Mouse (Mus musculus) C2C12 (cell line): Measurements from ENCODE around the gene D430041D05Rik. TPM values are rescaled to one million over a fixed set of nuclear protein-coding genes. Genes with fewer than 3 reads are reported as not detected.

ENCODE experiments used
- H3K27me3 ChIP-seq: one replicate; pipeline ENCODE4 v1.6.1; 2011; ENCODE audit not compliant: control insufficient read depth, insufficient read depth, insufficient read length
- H3K36me3 ChIP-seq: one replicate; pipeline ENCODE4 v1.6.1; 2011; ENCODE audit not compliant: control insufficient read depth, insufficient read depth
- H3K4me3 ChIP-seq: one replicate; pipeline ENCODE4 v1.5.1; 2011; ENCODE audit warnings: mild to moderate bottlenecking, control low read depth; ENCODE audit not compliant: poor library complexity, insufficient read depth, severe bottlenecking
- H3K79me2 ChIP-seq: one replicate; pipeline ENCODE4 v1.6.1; 2011; ENCODE audit not compliant: control insufficient read depth, insufficient read depth
- H3K79me3 ChIP-seq: one replicate; pipeline ENCODE4 v1.6.1; 2011; ENCODE audit warnings: low read depth, control low read depth
- H3ac ChIP-seq: one replicate; pipeline ENCODE3; 2011; ENCODE audit warnings: low read depth; ENCODE audit not compliant: control insufficient read depth, insufficient read length
- CEBPB ChIP-seq: IDR thresholded peaks from one replicate; pipeline ENCODE4 v1.6.1; 2011; ENCODE audit warnings: low read depth, mild to moderate bottlenecking, control low read depth, moderate library complexity
- CTCF ChIP-seq: IDR thresholded peaks from one replicate; pipeline ENCODE4 v1.5.1; 2011; ENCODE audit not compliant: control insufficient read depth, insufficient read depth, insufficient read length
- FOSL1 ChIP-seq: IDR thresholded peaks from one replicate; pipeline ENCODE4 v1.8.0; 2011; ENCODE audit warnings: mild to moderate bottlenecking, low read length; ENCODE audit not compliant: poor library complexity, insufficient read depth, severe bottlenecking
- MAX ChIP-seq: IDR thresholded peaks from one replicate; pipeline ENCODE4 v1.6.1; 2011; ENCODE audit warnings: mild to moderate bottlenecking, control low read depth
- MYOD1 ChIP-seq: IDR thresholded peaks from one replicate; pipeline ENCODE4 v1.6.1; 2011; ENCODE audit warnings: low read depth; ENCODE audit not compliant: control insufficient read depth, insufficient read length
- MYOG ChIP-seq: IDR thresholded peaks from one replicate; pipeline ENCODE4 v1.6.1; 2011; ENCODE audit not compliant: control insufficient read depth, insufficient read length; ENCODE audit errors: extremely low read depth
- USF1 ChIP-seq: IDR thresholded peaks from one replicate; pipeline ENCODE4 v1.6.1; 2011; ENCODE audit warnings: low read depth, mild to moderate bottlenecking, control low read depth, moderate library complexity
- polyA plus RNA-seq: library from polyadenylated mRNA; unstranded; fragments of >200 nt; fragmentation: generic; extraction: Trizol; gene quantifications from one replicate; pipeline ENCODE4 v1.2.1, GENCODE M21; 2012; ENCODE audit warnings: missing spikeins

D430041D05Rik gene
- polyA plus RNA-seq, 1 experiment, result 0.05 TPM

GRCm38 (mm10) chr2:104333952-104334351 is 76.9 kb downstream of the D430041D05Rik start:
- Histone ChIP-seq H3K79me2 (no peaks in the 10 kb centered on the region), H3K4me3 (no peak overlapping the region), H3K36me3 (no peaks in the 10 kb centered on the region), H3ac (no peak overlapping the region), H3K27me3 (no peaks in the 10 kb centered on the region), H3K79me3 (no peaks in the 10 kb centered on the region)
- TF ChIP-seq CTCF (no peak), USF1 (no peak), MYOG (no peak), CEBPB (no peak), MYOD1 (no peak), MAX (no peak), FOSL1 (no peak)

- Histone ChIP-seq H3K36me3 (no peaks in the 10 kb centered on the region), H3K79me3 (no peaks in the 10 kb centered on the region), H3ac (no peak overlapping the region), H3K27me3 (no peaks in the 10 kb centered on the region), H3K4me3 (no peak overlapping the region), H3K79me2 (no peaks in the 10 kb centered on the region)
- TF ChIP-seq CEBPB (no peak), FOSL1 (no peak), MYOD1 (no peak), CTCF (no peak), MAX (no peak), MYOG (no peak), USF1 (no peak)
These were observed 78.1 kb downstream of the D430041D05Rik start for GRCm38 (mm10) chr2:104332707-104333106.

- Histone ChIP-seq H3K79me2 (no peaks in the 10 kb centered on the region), H3K4me3 (no peak overlapping the region), H3K27me3 (no peaks in the 10 kb centered on the region), H3K79me3 (no peaks in the 10 kb centered on the region), H3ac (no peak overlapping the region), H3K36me3 (no peaks in the 10 kb centered on the region)
- no peak for TF ChIP-seq USF1
- TF ChIP-seq MYOG, result no peak
- no peak for TF ChIP-seq MYOD1
- TF ChIP-seq MAX, result no peak
- no peak for TF ChIP-seq CEBPB
These were observed 79.6 kb downstream of the D430041D05Rik start for GRCm38 (mm10) chr2:104331261-104331660.

- H3K36me3 ChIP-seq, result no peaks in the 10 kb centered on the region
- no peak for TF ChIP-seq MYOD1
- no peak for TF ChIP-seq FOSL1
- TF ChIP-seq USF1, result no peak
- no peak for TF ChIP-seq MAX
- no peak for TF ChIP-seq CTCF
- no peak for TF ChIP-seq MYOG
- TF ChIP-seq CEBPB, result no peak
- no peak overlapping the region for H3ac ChIP-seq
- no peaks in the 10 kb centered on the region for H3K27me3 ChIP-seq
- H3K79me3 ChIP-seq, result no peaks in the 10 kb centered on the region
- no peak overlapping the region for H3K4me3 ChIP-seq
- H3K79me2 ChIP-seq, result no peaks in the 10 kb centered on the region
These were observed 83.6 kb downstream of the D430041D05Rik start for GRCm38 (mm10) chr2:104327116-104327794.

- Histone ChIP-seq H3K27me3 (no peaks in the 10 kb centered on the region), H3K36me3 (no peaks in the 10 kb centered on the region), H3ac (no peak overlapping the region), H3K79me3 (no peaks in the 10 kb centered on the region), H3K4me3 (no peak overlapping the region), H3K79me2 (no peaks in the 10 kb centered on the region)
- TF ChIP-seq FOSL1, result no peak
- TF ChIP-seq MYOG, result no peak
- TF ChIP-seq CEBPB, result no peak
- TF ChIP-seq USF1, result no peak
- TF ChIP-seq MYOD1, result no peak
- no peak for TF ChIP-seq CTCF
- no peak for TF ChIP-seq MAX
These were observed 87.0 kb downstream of the D430041D05Rik start for GRCm38 (mm10) chr2:104323773-104324172.

GRCm38 (mm10) chr2:104323351-104323750 is 87.5 kb downstream of the D430041D05Rik start:
- TF ChIP-seq MAX (no peak), USF1 (no peak), CEBPB (no peak), MYOD1 (no peak), MYOG (no peak), FOSL1 (no peak), CTCF (no peak)
- H3K27me3 ChIP-seq, result no peaks in the 10 kb centered on the region
- H3K79me3 ChIP-seq, result no peaks in the 10 kb centered on the region
- H3K4me3 ChIP-seq, result no peak overlapping the region
- no peaks in the 10 kb centered on the region for H3K79me2 ChIP-seq
- H3K36me3 ChIP-seq, result no peaks in the 10 kb centered on the region
- no peak overlapping the region for H3ac ChIP-seq
